In genomic region chr19:10747718-10748117, GRCm38 (mm10) we compare ENCODE assay signal across 17 mouse cellular contexts. TPM values are rescaled to one million over a fixed set of nuclear protein-coding genes. Genes with fewer than 3 reads are reported as not detected.
DNase-seq lines count a peak whose midpoint lies in the region; TF ChIP-seq lines count a peak whose summit lies in the region.
"Had no signal": no experiment of that assay in that cellular context is flagged by ENCODE, and none has a peak within 500 bp of the region (broad histone marks: within the 10 kb centered on the region; RNA-seq: fewer than 3 reads in every experiment).

No protein-coding gene starts in this region.

- H3K36me3 ChIP-seq in spleen, adult 2 months (ENCODE audit: control insufficient read depth, insufficient read depth, low read length): no peaks in the 10 kb centered on the region
- H3K36me3 ChIP-seq: embryonic facial prominence, embryonic 13.5 days; forebrain, embryonic 10.5 days had no signal

- peaks cover 13% of the 10 kb centered on the region; the same call in 1 of the 2 replicates for H3K4me1 ChIP-seq in spleen, adult 2 months (ENCODE audit: control insufficient read depth, insufficient read depth, insufficient read length)
- H3K4me1 ChIP-seq: embryonic facial prominence, embryonic 13.5 days had no signal

- intact Hi-C loops in gastrocnemius, adult 2 months (cut with DNase I): no loop called here

- 63% methylated on average over 6 of the region's 6 CpGs for WGBS in spleen, adult 2 months

- no peak for TF ChIP-seq POLR2A in spleen, adult 2 months (IDR thresholded peaks at IDR 0.05; ENCODE audit: low read depth, low read length)

- H3K27me3 ChIP-seq in spleen, adult 2 months (ENCODE audit: control insufficient read depth, insufficient read depth, low read length): no peaks in the 10 kb centered on the region
- H3K27me3 ChIP-seq: embryonic facial prominence, embryonic 13.5 days had no signal

- H3K4me3 ChIP-seq in spleen, adult 2 months (ENCODE audit: extremely low read depth, insufficient read depth, insufficient read length): peak overlapping the region; percentile 41; the same call in 1 of the 2 replicates
- H3K4me3 ChIP-seq in gastrocnemius, adult 2 months: no peak overlapping the region
- H3K4me3 ChIP-seq: embryonic facial prominence, embryonic 13.5 days; forebrain, embryonic 10.5 days; heart, adult 2 months had no signal

- peak; percentile 12 for DNase-seq in adrenal gland, postnatal 10 days
- no peak for DNase-seq in adrenal gland, postnatal 25 days
- DNase-seq in spleen, adult 2 months (ENCODE audit: low read depth in 1 of 2, low spot score in 2 of 2): peak; percentile 21 to 51
- no peak for DNase-seq in spleen, postnatal 14 days (ENCODE audit: low spot score in 2 of 2)
- DNase-seq in adrenal gland, postnatal 14 days: peak; percentile 47
- DNase-seq in naive thymus-derived CD4-positive, alpha-beta T cell, adult 2 months (ENCODE audit: low read depth): peak; percentile 82
- no peak for DNase-seq in gastrocnemius, adult 2 months
- no peak for DNase-seq in frontal cortex, adult 2 months (ENCODE audit: extremely low spot score in 1 of 2, low spot score in 1 of 2)
- DNase-seq: B cell, adult 2 months; heart, adult 2 months; kidney, postnatal 10 days had no signal

- peak overlapping the region; percentile 71 for H3K27ac ChIP-seq in spleen, adult 2 months (ENCODE audit: insufficient read depth, low read length)
- H3K27ac ChIP-seq in gastrocnemius, adult 2 months: no peak overlapping the region
- H3K27ac ChIP-seq: embryonic facial prominence, embryonic 13.5 days; heart, adult 2 months; macrophage had no signal

- no peak for TF ChIP-seq CTCF in spleen, adult 2 months (IDR thresholded peaks at IDR 0.05; ENCODE audit: extremely low read depth, insufficient read depth, insufficient read length, insufficient replicate concordance)
- TF ChIP-seq CTCF in gastrocnemius, adult 2 months (IDR thresholded peaks at IDR 0.05): no peak

RNA-seq across cellular contexts. Expression of gene Cd5, which starts 8.9 kb away (rescaled TPM):
- total RNA-seq in adrenal gland, postnatal 10 days (2021): 1 to 10 TPM; 2.5 to 2.8 TPM
- 0.12 TPM in 1 of 2 replicates, not detected in the other for total RNA-seq in adrenal gland, postnatal 25 days (2021)
- 35.2 and 41.1 TPM in 2 replicates for polyA plus RNA-seq in spleen, adult 2 months (2012; rRNA removed)
- total RNA-seq in adrenal gland, postnatal 14 days (2021): 1.3 and 8.7 TPM in 2 replicates
- not detected for total RNA-seq in gastrocnemius, adult 2 months (2021)
- polyA plus RNA-seq in frontal cortex, adult 2 months (2012; rRNA removed): 0.14 and 0.17 TPM in 2 replicates
- total RNA-seq: left cerebral cortex, postnatal 36 days had no signal
- polyA plus RNA-seq: forebrain, embryonic 10.5 days; intestine, embryonic 14.5 days; liver, embryonic 11.5 days had no signal

RNA-seq across cellular contexts. Expression of gene Vps37c, which starts 59.2 kb away (rescaled TPM):
- 10 to 100 TPM; 18.9 to 21.5 TPM for total RNA-seq in adrenal gland, postnatal 10 days (2021)
- 32.4 and 33.6 TPM in 2 replicates for total RNA-seq in adrenal gland, postnatal 25 days (2021)
- 19.7 and 22.0 TPM in 2 replicates for polyA plus RNA-seq in spleen, adult 2 months (2012; rRNA removed)
- 19.1 and 23.6 TPM in 2 replicates for total RNA-seq in adrenal gland, postnatal 14 days (2021)
- total RNA-seq in gastrocnemius, adult 2 months (2021): 10 to 100 TPM; 20.7 to 26.3 TPM
- polyA plus RNA-seq in frontal cortex, adult 2 months (2012; rRNA removed): 22.6 and 25.1 TPM in 2 replicates

Comparison
In these comparisons a context has a peak if more than half of its experiments do, and no peak if none do; other contexts are left out.
1. DNase-seq: peak in adrenal gland, postnatal 10 days (single experiment), spleen, adult 2 months (2 of 2), adrenal gland, postnatal 14 days (single experiment) and naive thymus-derived CD4-positive, alpha-beta T cell, adult 2 months (single experiment); none in adrenal gland, postnatal 25 days (single experiment), spleen, postnatal 14 days (0 of 2), gastrocnemius, adult 2 months (single experiment) and frontal cortex, adult 2 months (0 of 2).